Mouse (Mus musculus) neutrophil, adult 5-6 weeks (primary cell): Measurements from ENCODE around the gene Trappc2l. TPM values are rescaled to one million over a fixed set of nuclear protein-coding genes. Genes with fewer than 3 reads are reported as not detected.
"Not testable (repeated sequence)": the region's sequence is repeated elsewhere in the genome, so short reads cannot be mapped to it uniquely, and the experiment has no call there.

ENCODE experiments used
- ATAC-seq: fragments of 151-379, 151-347 bp; 2 replicates; pipeline ENCODE4 v1.8.0; 2017; ENCODE audit warnings: mild to moderate bottlenecking, moderate TSS enrichment; ENCODE audit not compliant: insufficient number of reproducible peaks, poor library complexity, low FRiP score, severe bottlenecking; ENCODE audit errors: extremely low read depth
- total RNA-seq: library from RNA; stranded (forward); fragments of 200-1000 nt; gene quantifications from 2 replicates; pipeline ENCODE4 v1.2.3, GENCODE M21; 2017

Gene Trappc2l
- total RNA-seq: 18.3 and 23.7 TPM in 2 replicates

DNA sequence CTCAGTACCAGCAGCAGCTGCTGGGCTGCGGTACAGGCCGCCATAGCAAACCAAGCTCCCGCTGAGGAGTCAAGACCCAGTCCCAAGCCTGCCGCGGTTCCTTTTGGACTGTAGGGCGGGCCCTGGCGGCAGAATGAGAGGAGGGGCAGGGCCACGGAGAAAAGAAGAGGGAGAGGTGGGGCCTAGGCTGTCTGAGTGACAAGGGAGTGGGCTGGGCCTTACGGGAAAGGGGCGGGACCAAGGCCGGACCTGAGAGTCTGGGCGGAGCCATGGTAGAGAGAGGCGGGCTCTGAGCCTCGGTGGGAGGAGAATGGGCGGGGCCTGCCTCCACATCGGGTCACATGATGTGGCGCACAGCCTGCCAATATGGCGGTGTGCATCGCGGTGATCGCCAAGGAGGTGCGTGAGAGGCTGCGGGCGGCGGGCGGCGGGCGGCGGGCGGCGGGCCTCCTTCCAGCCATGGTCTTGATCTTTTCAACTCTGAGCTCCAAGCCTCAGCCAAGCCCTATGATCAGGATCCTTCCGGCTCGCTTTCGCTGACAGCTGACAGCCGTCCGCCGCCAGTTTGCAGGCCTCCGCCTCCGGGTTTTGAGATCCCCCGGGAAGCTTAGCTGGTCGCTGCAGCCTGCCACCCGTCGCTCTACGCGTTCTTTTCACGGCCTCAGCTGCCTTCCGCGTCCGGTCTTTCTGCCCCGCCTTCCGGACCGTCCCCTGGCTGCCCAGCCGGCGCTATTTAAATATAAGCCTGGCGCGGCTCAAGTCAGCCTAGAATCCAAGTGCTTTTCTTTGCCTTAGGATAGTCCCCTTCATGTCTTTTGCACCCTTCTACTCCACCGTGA is at the start of gene Trappc2l, which contains the start of gene Galns:
TSS of gene Trappc2l (plus strand) at position 346 of the 839 bp plus-strand sequence.
TSS of gene Galns (minus strand) at position 169 of the 839 bp plus-strand sequence.
- ATAC-seq: peak; percentile 98

DNA sequence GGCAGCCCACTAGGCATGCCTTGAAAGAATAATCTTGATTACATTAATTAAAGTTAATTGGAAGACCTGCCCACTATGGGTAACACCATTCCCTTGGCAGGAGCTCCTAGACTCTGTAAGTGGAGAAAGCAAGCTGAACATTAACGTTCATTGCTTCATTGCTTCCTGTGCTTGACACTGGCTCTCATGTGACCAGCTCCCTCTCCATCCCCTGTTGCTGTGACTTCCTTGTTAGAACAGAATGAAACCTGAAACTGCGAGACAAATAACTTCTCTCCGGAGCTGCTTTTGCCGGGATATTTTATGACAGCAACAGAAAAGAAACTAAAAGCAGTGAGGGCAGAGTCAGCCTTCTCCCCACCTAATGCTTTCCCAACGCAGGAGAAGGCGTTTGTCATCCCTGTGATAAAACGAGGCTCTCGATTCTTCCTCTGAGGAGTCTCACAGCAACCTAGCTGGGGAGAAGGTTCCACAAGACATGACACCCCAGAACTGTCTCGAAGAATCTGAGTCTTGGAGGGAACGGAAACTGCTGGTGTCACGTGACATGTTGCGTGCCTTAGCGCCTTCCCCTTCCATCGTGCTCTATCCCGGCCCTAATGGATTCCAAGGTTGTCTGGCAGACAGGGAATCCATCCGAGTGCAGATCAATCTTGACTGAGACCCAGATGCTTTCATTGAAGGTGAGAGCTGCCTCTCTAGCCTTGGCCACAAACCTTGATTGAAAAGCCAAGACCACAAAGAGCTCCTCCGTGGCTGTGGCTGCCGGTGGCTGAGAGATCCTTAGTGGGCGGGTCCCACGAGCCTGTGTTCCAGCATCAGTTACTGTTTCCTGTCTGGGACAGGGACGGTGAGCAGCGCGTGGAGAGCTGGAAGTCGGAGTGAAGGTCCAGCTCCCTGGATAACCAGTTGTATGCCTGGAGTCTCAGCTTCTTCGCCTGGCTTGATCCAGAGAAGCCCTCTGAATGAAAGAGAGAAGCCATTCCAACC is 46.8 kb upstream of the Trappc2l start:
- ATAC-seq: no peak

DNA sequence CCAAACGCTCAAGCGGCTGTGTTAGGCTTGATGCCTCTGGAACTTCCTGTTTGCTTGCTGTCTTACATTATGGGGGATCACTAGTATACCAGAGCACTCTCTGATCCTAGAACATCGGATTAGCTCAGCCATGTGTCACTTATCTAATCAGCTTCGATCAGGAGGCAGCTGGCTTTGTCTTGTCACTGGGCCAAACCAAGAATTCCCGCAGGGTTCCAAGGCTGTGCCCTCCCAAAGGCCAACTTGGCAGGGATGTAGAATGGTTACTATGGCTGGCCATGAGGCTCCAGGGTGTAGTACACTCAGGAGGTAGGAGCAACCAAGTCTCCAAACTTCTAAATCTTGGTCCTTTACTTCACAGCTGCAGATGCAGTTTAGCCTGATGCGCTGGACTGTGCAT is 44.7 kb upstream of the Trappc2l start:
- ATAC-seq: no peak

DNA sequence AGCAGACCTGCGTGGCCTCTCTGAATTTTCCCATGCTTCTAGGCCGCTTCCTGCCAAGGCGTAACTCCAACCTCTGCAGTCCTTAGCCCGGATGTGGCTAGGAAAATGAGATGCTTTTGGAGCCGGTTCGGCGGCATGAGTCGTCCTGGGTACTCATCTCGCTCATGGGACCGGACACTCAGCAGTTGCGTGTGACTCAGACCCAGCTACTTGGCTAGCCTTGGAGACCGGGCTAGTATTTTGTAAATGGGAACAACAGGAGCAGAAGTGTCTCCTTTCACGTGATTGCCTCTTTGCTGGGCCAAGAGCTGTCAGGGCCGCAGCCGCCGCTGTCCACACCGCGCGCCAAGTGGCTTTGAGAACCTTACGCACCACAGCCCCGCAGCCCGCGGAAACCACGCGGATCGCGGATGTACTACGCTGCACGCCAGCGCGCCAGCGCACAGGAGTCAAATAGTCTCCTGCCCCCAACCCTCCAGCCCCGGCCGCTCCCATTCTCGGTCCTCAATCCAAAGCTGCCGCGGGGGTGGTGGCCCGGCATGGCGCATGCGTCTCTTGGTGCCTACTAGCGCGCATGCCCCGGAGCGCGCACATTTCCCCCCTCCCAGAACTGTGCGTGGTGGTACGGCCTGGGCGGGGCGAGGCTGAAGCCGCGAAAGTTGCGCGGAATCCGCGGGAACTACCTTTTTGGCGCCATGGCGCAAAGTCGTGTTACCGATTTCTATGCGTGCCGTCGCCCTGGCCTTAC is 43.9 kb upstream of the Trappc2l start, which contains the start of gene Cdt1:
TSS of gene Cdt1 (plus strand) at position 655 of the 748 bp plus-strand sequence.
- ATAC-seq: peak; percentile 75

DNA sequence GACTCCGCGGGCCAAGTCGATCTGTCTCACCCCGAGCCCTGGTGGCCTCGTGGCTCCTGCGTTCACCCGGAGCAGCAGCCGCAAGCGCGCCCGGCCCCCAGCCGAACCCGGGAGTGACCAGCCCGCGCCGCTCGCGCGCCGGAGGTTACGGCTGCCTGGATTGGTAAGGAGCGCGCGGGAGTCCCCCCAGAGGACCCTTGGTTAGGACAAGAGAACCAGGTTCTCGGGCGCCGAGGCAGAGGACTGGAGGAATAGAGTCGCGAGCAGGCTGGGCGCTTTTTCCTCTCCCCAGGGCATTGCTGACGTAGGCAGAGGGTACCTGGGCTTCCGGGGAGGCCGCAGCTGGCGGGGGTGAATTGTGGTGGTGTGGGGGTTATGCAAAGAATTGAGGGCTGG is 43.3 kb upstream of the Trappc2l start:
- ATAC-seq: peak; percentile 68

DNA sequence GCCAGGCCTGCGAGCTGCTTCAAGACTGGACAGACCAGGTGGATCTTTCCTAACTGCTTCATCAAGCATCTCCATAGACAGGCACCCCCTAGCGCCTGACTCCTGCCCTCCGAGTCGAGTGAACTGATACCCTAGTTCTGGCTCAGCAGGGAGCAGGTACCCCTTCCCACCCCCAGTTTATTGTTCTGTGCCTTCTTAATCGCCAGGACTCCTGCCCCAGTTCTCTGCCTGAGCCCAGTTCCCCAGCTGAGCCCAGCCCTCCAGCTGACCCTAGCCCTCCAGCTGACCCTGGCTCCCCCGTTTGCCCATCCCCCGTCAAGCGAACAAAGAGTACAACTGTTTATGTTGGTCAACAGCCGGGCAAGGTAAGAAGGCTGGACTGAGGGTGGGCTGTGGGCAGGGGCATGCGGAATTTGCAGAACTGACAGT is 42.5 kb upstream of the Trappc2l start:
- no peak for ATAC-seq

DNA sequence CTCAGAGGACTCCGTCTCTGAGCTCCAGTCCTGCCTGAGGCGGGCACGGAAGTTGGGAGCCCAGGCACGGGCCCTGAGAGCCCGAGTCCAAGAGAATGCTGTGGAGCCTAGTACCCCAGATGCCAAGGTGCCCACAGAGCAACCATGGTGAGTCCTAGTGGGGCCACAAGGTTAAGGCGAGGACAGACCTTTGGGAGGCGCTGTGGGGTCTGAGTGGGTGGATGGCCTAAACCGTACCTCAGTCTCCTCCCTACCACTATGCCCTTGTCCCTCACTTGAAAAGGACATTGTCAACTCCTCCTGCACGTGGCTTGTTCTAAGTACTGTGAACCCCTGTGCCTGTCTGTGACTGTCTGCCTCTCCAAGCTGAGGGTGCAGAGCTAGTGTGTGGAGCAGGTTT is 42.1 kb upstream of the Trappc2l start:
- no peak for ATAC-seq

DNA sequence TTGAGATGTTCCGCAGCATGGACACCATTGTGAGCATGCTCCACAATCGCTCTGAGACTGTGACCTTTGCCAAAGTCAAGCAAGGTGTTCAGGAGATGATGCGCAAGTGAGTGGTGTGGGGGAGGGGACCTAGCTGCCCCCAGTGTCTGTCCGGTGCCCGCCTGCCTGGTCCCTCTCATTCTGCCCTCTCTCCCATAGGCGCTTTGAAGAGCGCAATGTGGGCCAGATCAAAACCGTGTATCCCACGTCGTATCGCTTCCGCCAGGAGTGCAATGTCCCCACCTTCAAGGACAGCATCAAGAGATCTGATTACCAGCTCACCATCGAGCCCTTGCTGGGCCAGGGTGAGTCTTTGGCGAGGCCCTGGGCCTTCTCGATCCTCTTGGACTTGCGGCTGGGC is 41.4 kb upstream of the Trappc2l start:
- no peak for ATAC-seq

DNA sequence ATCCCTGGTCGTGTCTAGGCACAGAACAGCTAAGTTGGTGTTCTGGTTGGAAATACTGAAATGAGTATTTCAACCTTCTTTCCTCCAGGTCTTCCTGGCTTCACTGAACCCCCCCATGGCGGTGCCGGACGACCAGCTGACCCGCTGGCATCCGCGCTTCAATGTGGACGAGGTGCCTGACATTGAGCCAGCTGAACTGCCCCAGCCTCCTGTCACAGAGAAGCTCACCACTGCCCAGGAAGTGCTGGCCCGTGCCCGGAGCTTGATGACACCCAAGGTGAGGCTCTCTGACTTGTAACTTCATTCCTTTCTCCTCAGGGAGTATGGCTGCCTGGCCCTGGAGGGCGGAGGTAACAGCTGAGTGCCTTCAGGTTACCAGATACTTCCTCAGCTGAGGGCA is 40.3 kb upstream of the Trappc2l start:
- no peak for ATAC-seq

DNA sequence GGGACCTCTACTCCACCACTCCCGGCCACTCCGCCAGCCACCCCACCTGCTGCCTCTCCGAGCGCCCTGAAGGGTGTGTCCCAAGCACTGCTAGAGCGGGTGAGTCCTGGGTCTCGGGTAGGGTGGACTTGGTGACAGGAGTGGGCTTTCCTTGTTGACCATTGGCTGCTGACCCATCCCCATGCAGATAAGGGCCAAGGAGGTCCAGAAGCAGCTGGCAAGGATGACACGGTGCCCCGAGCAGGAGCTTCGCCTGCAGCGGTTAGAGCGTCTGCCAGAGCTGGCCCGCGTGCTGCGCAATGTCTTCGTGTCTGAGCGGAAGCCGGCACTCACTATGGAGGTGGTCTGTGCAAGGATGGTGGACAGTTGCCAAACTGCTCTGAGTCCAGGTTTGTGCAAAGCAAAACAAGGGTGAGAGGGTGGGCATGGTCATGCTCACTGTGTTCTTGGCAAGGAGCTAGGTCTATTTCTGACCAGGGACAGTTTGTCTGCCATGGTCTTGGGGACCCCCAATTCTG is 39.6 kb upstream of the Trappc2l start:
- no peak for ATAC-seq

DNA sequence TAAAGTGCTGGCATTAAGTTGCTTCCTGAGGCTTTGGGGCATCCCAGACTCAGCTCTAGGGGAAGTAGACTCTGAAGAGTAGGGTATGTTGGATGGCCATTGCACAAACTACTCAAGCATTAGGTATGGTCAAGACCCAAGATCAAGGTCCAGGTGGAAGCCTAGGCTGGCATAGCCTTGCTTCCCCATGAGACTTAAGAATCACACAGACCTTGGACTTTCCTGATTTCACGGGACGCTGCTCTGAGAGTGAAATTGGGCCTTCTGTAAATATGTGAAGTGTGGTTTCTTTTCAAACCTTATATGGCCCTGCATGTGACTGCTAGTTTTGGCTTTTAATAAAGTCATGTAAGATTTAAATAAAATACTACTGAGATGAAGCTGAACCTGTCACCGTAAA is 38.7 kb upstream of the Trappc2l start:
- no peak for ATAC-seq

DNA sequence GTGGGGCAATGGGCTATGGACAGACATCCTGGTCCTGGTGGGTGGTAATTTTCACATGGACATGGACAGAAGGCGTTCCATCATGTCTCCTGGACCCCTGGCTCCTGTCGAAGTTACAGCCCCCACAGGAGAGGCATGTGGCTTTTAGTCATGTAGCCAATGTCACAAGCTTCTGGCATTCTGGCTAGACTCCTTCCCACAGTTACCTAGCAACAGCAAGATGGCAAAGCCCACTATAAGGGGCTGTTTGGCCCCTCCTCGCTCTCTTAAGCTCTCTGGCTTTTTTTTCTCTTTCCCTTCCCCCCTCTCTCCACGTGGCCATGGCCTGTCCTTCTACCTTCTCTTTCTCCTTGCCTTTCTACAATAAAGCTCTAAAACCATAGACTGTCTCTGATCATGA is 38.3 kb upstream of the Trappc2l start:
- ATAC-seq: not testable (repeated sequence)

DNA sequence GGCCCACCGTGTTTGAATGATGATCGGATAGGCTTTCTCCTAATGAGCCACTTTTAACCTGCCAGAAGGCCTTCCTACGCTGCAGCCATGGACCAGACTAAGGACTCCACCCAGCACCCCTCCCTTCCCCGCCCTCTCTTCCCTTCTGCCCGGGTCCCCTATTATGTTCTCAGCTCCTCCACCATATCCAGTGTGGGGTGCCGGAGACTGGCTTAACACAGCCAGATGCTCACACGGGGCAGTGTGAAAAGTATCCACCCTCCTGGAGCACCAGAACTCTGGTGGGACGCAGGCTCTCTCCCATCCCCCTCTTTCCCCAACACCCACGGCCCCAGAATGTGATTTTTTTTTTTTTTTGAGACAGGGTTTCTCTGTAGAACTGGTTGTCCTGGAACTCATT is 37.9 kb upstream of the Trappc2l start:
- no peak for ATAC-seq

DNA sequence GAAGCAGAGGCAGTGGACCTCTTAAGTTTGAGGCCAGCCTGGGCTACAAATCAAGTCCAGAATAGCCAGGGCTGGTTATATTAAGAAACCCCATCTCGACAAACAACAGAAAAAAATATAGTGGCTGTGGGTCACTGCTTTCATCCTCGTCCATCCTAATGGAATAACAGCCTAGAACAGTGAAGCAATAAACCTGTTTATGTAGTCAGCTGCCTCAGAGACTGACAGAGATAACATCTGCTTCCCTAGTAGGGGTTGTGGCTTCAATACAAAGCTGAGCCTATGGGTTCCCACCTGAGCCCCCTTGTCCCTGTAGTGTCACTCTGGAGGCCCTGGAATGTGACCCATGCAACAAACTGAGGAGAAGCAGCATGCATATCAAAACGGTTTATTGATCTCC is 37.2 kb upstream of the Trappc2l start:
- no peak for ATAC-seq

DNA sequence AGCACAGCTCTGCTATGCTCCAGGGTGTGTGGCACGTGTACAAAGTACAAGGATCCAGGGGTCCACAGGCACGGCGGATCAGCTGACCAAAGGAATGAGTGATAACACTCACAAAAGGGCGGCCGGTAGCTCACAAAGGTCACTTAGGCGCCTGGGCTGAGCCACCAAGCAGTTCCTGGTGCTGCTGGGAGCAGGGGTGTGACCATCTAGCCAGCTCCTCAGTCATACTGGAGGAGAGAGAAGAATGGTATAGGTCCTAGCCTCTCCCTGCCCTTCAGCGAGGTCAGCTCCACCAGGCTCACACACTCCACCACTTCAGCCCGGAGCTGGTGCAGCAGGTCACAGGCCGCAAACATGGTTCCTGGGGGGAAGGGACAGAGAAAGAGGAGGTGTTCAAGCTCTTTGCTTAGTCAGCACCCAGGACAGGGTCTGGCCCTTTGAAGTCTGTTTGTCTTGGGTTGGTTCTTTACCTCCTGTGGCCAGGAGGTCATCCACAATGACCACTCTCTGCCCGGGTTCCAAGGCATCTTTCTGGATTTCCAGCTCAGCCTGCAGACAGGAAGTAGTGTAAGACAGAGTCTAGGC is 36.7 kb upstream of the Trappc2l start:
- no peak for ATAC-seq

DNA sequence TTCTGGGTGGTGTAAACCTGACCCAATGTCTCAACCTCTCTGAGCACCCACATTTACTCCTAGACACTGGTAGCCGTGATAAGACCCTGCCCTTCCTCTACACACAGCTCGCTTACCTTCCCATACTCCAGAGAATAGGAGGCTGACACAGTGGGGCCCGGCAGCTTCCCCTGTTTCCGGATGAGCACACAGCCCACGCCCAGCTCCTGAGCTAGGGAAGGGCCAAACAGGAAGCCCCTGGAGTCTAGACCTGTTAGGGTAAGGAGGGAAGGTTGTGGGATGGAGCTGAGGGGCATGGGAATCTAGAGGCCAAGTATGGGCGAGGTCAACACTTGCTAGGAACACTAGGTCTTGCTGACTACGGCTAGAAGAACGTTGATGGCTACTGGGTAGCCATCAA is 36.2 kb upstream of the Trappc2l start:
- no peak for ATAC-seq

DNA sequence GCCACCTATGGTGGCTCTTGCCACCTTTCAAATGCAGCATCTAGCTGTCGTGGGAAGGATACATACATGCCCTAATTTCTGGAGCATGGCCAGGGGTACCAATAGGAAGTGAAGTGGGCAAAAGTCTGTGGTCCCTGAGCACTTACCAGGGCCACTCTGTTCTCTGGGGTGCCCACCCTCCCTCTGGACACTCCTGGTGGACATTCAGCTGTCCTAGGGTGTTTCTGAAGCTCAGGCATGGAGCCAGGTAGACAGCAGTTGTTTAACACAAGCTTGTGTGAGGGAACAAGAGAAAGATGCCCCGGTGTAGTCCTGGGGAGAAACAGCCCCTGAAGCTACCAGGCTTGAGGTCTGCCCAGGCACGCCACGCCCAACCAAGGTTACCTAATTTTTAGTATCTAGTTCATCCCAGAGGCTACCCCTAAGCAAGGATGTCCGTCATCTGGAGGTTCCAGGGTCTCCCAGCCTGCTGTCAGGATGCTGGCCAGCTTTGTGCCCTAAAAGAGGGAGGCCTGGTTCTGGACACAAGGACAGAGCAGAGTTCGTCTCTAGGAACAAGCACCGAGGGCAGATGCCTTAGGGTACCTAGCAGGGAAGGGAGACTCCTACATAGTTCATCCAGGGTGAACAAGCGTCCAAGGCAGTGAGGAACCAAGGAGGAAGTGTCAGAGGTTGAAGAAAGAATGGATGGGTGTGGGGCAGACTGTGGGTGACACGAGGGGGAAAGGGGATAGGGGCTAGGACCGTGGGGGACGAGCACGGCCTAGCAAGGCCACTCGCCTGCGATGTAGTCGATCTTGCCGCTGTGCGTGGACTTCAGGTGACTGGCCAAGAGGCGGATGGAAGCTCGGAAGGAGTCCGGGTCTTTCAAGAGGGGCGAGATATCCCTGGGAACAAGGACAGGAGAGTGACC is 35.4 kb upstream of the Trappc2l start:
- ATAC-seq: no peak
